Mouse (Mus musculus) testis, adult 2 months (tissue): ENCODE data around the gene Slc1a4.

Experiments
- CTCF ChIP-seq: fragments of 200-500 bp; IDR thresholded peaks from 2 replicates; pipeline ENCODE4 v1.5.1; 2012; ENCODE audit warnings: low read depth, mild to moderate bottlenecking, inconsistent platforms, low read length, moderate library complexity; ENCODE audit not compliant: control insufficient read depth, insufficient read depth, insufficient replicate concordance
- POLR2A ChIP-seq: fragments of 200-500 bp; IDR thresholded peaks from 2 replicates; pipeline ENCODE4 v1.6.1; 2012; ENCODE audit warnings: low read depth, mild to moderate bottlenecking, inconsistent platforms, low read length, moderate library complexity; ENCODE audit not compliant: control insufficient read depth

DNA sequence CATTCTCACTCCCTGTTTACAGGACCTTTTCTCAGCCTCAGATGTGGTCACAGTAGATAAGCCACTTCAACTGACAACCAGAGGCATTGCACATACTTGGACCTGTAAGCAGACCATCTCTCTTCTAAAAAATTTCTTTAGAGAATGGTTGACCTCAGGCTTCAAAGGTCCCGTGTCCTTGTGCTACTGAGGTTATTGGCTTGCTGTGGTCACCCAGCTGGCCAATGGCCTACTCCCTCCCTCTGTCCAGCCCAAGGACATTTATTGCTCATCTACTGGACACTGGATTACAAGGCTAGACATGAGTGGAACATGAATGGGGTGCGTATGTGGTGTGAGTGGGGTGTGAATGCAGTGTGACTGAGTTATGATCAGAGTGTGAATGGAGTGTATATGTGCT, 38.0 kb upstream of the Slc1a4 start:
- TF ChIP-seq CTCF (no peak), POLR2A (no peak)
